Mouse (Mus musculus): ENCODE measurements around the gene Tle4.

DNA sequence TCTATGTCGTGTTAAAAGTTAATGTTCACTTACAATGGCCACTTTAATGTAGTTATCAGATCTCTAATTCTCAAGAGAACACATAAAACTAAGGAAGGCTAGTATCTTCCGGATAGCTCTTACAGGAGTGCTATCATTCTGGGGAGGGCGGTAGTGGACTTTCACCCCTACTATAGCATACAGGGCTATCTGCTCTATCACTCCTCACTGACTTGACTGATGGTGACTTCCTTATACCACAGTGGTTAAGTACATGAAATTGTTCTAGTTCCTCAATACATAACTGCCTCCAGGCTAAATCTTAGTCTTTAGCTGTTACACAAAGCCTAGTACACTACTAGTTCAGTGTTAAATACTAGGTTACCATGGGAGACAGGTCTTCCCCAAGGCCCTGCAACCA lies 104.8 kb downstream of the Tle4 start:
- TF ChIP-seq MYOD1 (IDR thresholded peaks at IDR 0.05; ENCODE audit: control insufficient read depth in 1 of 3, insufficient read length in 2 of 3, low read depth in 2 of 3) (no peak), POLR2A (IDR thresholded peaks at IDR 0.05; ENCODE audit: insufficient read length, low read depth) (no peak), MYOG (IDR thresholded peaks at IDR 0.05; ENCODE audit: control insufficient read depth in 1 of 3, insufficient read depth in 1 of 3, insufficient read length in 2 of 3, low read depth in 2 of 3) (no peak)

All from myocyte (in vitro differentiated cells).